Mouse (Mus musculus) liver, embryonic 11.5 days (tissue): ENCODE results near the gene Alyref. TPM values are rescaled to one million over a fixed set of nuclear protein-coding genes. Genes with fewer than 3 reads are reported as not detected.

Experiments used
- ATAC-seq: fragments of 200-750 bp; cut with Nextera tagmentation; replicated peaks from 2 replicates; pipeline ENCODE4 v1.8.0; 2017; ENCODE audit warnings: moderate number of reproducible peaks, mild to moderate bottlenecking, moderate TSS enrichment, moderate library complexity; ENCODE audit not compliant: low FRiP score
- DNase-seq: peaks from one replicate; pipeline ENCODE4 v3.0.0-alpha.2; 2017; ENCODE audit warnings: low spot score
- H3K27ac ChIP-seq: fragments of 300-500 bp; sonication (generic); 2 replicates; pipeline ENCODE4 v1.5.1; 2014; ENCODE audit warnings: mild to moderate bottlenecking, low read depth, low read length, control low read depth
- H3K27me3 ChIP-seq: fragments of 300-500 bp; sonication (generic); replicated peaks from 2 replicates; pipeline ENCODE4 v1.6.1; 2014; ENCODE audit warnings: low read length, mixed read lengths; ENCODE audit not compliant: control insufficient read depth, insufficient read depth
- H3K36me3 ChIP-seq: fragments of 300-500 bp; sonication (generic); 2 replicates; pipeline ENCODE4 v1.6.1; 2014; ENCODE audit warnings: mild to moderate bottlenecking, low read length, moderate library complexity, mixed read lengths; ENCODE audit not compliant: control insufficient read depth, insufficient read depth
- H3K4me1 ChIP-seq: fragments of 300-500 bp; sonication (generic); replicated peaks from 2 replicates; pipeline ENCODE4 v1.6.1; 2014; ENCODE audit warnings: low read length, mixed read lengths; ENCODE audit not compliant: control insufficient read depth, insufficient read depth
- H3K4me2 ChIP-seq: fragments of 300-500 bp; sonication (generic); 2 replicates; pipeline ENCODE4 v1.6.1; 2014; ENCODE audit warnings: mild to moderate bottlenecking, control low read depth, moderate library complexity
- H3K4me3 ChIP-seq: fragments of 300-500 bp; sonication (generic); 2 replicates; pipeline ENCODE4 v1.5.1; 2014; ENCODE audit warnings: low read depth, low read length, control low read depth
- H3K9ac ChIP-seq: fragments of 300-500 bp; sonication (generic); 2 replicates; pipeline ENCODE4 v1.6.1; 2014; ENCODE audit warnings: low read depth, low read length, control low read depth
- H3K9me3 ChIP-seq: fragments of 300-500 bp; sonication (generic); 2 replicates; pipeline ENCODE4 v1.6.1; 2016; ENCODE audit warnings: low read length, inconsistent platforms, mixed read lengths; ENCODE audit not compliant: control insufficient read depth
- WGBS: fragments of 180-500 bp; shearing (Covaris S2); extraction: QIAGEN DNeasy Blood & Tissue Kit; methylation state at CpG from one replicate; pipeline ENCODE4 v1.1.7; 2014; 5-methylcytosine and 5-hydroxymethylcytosine counted together
- polyA plus RNA-seq: library from polyadenylated mRNA; unstranded; fragments of >200 nt; fragmentation: Nextera tagmentation; extraction: Ambion mirVana; gene quantifications from 2 replicates; pipeline ENCODE4 v1.2.1, GENCODE M21; 2014

Alyref gene
- polyA plus RNA-seq = 601 and 617 TPM in 2 replicates

DNA sequence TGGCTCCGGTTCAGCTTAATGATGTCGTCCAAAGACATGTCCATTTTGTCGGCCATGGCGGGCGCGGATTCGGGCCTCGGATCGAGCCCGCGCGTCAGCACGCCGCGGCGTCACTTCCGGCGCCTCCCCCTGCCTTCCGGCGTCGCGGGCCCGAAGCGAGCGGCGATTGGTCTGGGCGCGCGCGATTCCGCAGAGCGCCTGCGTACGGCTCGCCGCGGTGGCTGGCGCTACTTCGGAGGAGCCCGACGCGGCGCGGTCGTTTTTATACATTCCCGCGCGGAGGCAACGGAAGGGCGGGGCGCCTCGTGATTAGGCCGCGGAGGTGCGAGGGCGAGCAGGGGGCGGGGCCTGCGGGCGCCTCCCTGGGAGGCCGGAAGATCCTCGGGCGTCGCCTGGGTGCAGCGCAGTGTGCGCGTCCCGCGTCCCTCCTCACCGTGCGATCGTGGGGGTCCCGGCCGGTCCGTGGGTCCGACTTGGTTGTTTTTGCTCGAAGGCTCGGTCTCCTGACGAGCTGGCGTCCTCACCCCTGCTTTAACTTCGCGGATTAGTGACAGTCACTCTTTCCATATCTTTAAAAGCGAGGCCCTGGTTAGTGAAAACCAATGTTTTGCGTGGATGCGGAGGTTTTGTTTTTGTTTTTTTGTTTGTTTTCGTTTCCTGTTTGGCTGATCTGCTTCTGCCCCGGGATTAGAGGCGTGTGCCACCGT, at the start of gene Alyref, which contains the start of gene Anapc11:
Gene Alyref, minus strand, starts transcription at position 83 of the 707 bp plus-strand sequence.
Gene Anapc11, plus strand, starts transcription at position 139 of the 707 bp plus-strand sequence.
- Histone ChIP-seq H3K27ac (peak within 1 kb of the TSS; percentile 97), H3K4me1 (peaks cover 30% of the 10 kb centered on the region), H3K4me3 (peak within 1 kb of the TSS; percentile 100), H3K9ac (peak within 1 kb of the TSS; percentile 100), H3K4me2 (peak within 1 kb of the TSS; percentile 97), H3K27me3 (no peaks in the 10 kb centered on the region), H3K36me3 (peaks cover 38% of the 10 kb centered on the region), H3K9me3 (no peaks in the 10 kb centered on the region)
- ATAC-seq (peak; percentile 98), DNase-seq (peak; percentile 94)
- WGBS = under 1% methylated on average over 88 of the region's 88 CpGs

DNA sequence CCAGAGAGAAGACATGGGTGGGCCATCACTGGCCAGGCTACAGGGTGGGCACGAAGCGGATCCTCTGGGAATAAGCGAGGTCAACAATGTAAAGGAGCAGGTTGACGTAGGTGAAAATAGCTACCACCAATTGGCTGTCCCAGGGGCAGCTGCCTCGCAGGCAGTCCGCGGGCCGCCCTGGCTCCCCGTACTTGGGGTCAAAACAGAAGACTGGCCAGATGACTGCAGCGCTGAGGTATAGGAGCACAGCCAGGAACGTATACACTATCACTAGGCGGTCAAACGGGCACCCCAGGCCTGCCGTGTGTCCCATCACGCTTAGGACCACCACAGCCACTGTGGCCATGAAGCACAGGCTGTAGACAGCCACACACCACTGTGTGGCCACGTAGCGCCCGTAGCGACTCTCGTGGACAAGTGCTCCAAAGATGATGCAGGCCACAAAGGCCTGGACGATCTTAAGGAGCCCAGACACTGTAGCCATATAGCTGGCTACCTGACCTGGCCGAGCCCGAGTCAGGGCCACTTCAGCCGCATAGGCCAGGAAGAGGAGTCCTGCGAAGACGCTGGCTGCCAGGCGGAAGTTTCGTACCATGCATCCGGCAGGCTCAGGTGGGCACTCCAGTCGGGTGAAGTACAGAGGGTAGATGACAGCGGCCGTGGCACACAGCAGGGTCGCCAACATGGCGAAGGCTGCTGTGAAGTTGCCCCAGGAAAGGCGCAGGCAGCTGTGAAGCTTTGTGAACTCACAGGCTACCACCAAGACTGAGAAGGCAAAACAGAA, 49.1 kb upstream of the Alyref start:
- Histone ChIP-seq H3K4me3 (peak overlapping the region; percentile 39; the same call in 1 of the 2 replicates), H3K27ac (no peak overlapping the region), H3K36me3 (no peaks in the 10 kb centered on the region), H3K9me3 (no peaks in the 10 kb centered on the region), H3K4me1 (peaks cover 23% of the 10 kb centered on the region), H3K9ac (0 out of 2 replicates have a peak overlapping the region, but pooled peaks have one; percentile 56), H3K4me2 (peak overlapping the region; percentile 71), H3K27me3 (peaks cover 11% of the 10 kb centered on the region; the same call in 1 of the 2 replicates)
- 76% methylated on average over 35 of the region's 35 CpGs for WGBS
- no peak for ATAC-seq
- no peak for DNase-seq

DNA sequence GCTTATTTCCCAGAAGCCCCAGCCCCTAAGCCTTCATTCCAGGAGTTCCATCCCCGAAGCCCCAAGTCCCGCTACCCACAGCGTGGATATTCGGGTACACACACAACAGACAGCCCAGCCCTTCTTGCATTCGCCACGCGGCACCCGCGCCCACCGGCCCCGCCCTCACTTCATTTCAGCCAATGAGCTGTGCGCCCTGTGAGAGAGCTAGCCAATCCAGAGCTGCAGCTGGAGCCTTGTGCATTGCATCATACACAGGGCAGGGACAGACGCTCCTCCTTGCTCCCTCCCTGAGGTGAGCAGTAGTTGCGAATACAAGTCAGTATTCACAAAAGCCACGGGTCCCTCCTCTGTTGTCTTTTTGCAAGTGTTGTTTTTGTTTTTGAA, 45.4 kb upstream of the Alyref start, which contains the start of gene Pycr1:
Gene Pycr1, minus strand, starts transcription at position 169 of the 387 bp plus-strand sequence.
- WGBS = under 1% methylated on average over 15 of the region's 15 CpGs
- no peaks in the 10 kb centered on the region for H3K9me3 ChIP-seq
- ATAC-seq (peak; percentile 99), DNase-seq (peak; percentile 96)
- peaks cover 23% of the 10 kb centered on the region for H3K4me1 ChIP-seq
- H3K4me3 ChIP-seq = peak within 1 kb of the TSS; percentile 50
- 0 out of 2 replicates have a peak within 1 kb of the TSS, but pooled peaks have one; percentile 13 for H3K27ac ChIP-seq
- peaks cover 23% of the 10 kb centered on the region for H3K27me3 ChIP-seq
- H3K36me3 ChIP-seq = no peaks in the 10 kb centered on the region
- H3K4me2 ChIP-seq = peak within 1 kb of the TSS; percentile 81
- H3K9ac ChIP-seq = peak within 1 kb of the TSS; percentile 56

DNA sequence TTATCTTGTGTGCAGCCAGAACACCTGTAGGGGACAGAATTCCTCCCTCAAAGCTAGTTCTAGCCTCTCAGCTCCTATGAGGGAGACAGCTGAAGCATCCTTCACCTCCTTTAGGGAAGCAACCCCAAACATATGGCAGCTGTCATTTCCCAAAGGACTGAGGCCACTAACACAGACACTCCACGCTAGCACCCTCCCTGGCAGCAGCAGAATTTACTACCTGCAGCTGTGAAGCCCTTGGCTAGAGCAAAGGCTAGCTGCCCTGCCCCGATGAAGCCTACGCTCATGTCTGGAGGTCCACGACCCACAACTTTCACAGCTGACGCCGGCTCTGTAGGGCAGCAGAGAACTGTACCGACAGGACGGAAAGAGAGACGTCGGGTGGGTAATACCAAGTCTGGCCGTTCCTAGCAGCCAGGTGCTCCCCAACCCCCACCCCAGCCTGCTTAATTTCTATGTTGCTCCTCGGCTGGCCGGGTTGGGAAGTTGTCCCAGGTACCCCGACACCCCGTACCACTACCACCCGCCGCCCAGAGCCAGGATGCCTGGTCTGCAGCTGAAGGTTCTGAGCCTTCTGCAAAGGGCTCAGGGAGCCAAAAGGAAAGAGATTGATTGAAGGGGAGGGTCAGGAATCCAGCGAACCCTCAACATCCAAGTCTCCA, 44.9 kb upstream of the Alyref start:
- Histone ChIP-seq H3K4me2 (peak overlapping the region; percentile 81), H3K27me3 (peaks cover 23% of the 10 kb centered on the region), H3K9me3 (no peaks in the 10 kb centered on the region), H3K27ac (0 out of 2 replicates have a peak overlapping the region, but pooled peaks have one; percentile 13), H3K4me3 (peak overlapping the region; percentile 50), H3K9ac (peak overlapping the region; percentile 56), H3K4me1 (peaks cover 19% of the 10 kb centered on the region), H3K36me3 (no peaks in the 10 kb centered on the region)
- DNase-seq (no peak), ATAC-seq (peak; percentile 57)
- 5% methylated on average over 18 of the region's 18 CpGs for WGBS

DNA sequence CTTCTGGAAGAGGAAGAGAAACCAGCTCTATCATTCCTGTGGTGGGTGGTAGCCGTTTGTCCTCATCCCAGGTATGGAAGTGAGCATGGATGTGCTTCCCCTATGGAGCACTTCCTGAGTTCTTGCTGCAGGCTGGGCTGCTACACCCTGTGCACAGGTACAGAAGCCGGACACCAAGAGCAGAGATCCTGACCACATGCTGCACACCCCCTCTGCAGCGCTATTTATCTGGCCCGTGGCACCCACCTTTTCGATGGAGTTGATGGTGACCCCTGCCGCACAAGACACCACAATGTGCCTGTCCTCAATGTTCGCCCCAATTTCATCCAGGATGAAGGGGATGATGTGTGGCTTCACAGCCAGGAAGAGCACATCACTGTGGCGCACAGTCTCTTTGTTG, 43.7 kb upstream of the Alyref start:
- 81% methylated on average over 8 of the region's 8 CpGs for WGBS
- peaks cover 18% of the 10 kb centered on the region for H3K27me3 ChIP-seq
- H3K27ac ChIP-seq = no peak overlapping the region
- ATAC-seq = no peak
- no peak overlapping the region for H3K9ac ChIP-seq
- peaks cover 11% of the 10 kb centered on the region for H3K4me1 ChIP-seq
- H3K9me3 ChIP-seq = no peaks in the 10 kb centered on the region
- no peak overlapping the region for H3K4me3 ChIP-seq
- no peak overlapping the region for H3K4me2 ChIP-seq
- no peaks in the 10 kb centered on the region for H3K36me3 ChIP-seq
- DNase-seq = no peak

DNA sequence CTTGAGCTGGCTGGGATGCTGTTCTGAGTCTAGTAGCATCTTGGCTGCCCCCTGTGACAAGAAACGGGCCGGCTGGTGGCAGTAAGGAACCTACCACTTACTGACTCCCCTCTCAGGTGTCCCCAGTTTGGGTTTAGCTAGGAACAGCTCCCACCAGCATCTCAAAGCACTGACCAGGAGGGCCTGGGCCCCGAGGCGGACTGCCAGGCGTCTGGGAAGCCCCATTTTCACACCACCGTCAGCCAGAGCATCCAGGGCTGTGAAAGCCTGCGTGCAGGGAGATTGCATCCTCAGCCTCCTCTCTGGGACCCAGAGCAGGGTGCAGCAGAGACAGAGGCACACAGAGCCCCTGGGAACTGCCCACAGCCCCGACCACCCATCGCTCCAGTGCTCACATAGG, 43.1 kb upstream of the Alyref start:
- ATAC-seq (no peak), DNase-seq (no peak)
- 66% methylated on average over 9 of the region's 9 CpGs for WGBS
- Histone ChIP-seq H3K4me3 (no peak overlapping the region), H3K27me3 (peaks cover 14% of the 10 kb centered on the region), H3K27ac (no peak overlapping the region), H3K4me2 (no peak overlapping the region), H3K9ac (no peak overlapping the region), H3K36me3 (0 out of 2 replicates have a peak, but pooled peaks cover 2% of the 10 kb centered on the region), H3K9me3 (no peaks in the 10 kb centered on the region), H3K4me1 (peaks cover 11% of the 10 kb centered on the region)

DNA sequence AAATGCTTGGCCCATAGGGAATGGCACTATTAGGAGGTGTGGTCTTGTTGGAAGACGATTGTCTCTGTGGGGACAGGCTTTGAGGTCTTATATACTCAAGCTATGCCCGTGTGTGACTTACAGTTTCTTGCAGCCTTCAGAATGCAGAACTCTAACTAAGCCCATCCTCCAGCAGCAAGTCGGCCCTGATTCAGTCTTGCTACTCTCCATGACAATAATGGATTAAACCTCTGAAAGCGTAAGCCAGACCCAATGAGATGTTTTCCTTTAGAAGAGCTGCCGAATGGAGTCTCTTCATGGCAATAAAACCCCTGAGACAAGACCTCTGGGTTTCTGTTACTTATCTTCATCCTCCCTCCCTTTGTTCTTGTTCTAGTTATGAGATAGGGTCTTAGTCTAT, 36.6 kb upstream of the Alyref start:
- no peak overlapping the region for H3K9ac ChIP-seq

More for the DNA sequence above, 36.6 kb upstream of the Alyref start:
- H3K36me3 ChIP-seq = 0 out of 2 replicates have a peak, but pooled peaks cover 2% of the 10 kb centered on the region
- H3K4me3 ChIP-seq = no peak overlapping the region
- ATAC-seq = no peak
- peaks cover 33% of the 10 kb centered on the region for H3K4me1 ChIP-seq
- H3K27ac ChIP-seq = no peak overlapping the region
- peak overlapping the region; percentile 95 for H3K4me2 ChIP-seq
- H3K27me3 ChIP-seq = no peaks in the 10 kb centered on the region
- H3K9me3 ChIP-seq = no peaks in the 10 kb centered on the region
- no peak for DNase-seq
- 86% methylated on average over 5 of the region's 5 CpGs for WGBS
